Comparison of ENCODE assay signal across 8 mouse cellular contexts in genomic region chr7:142533059-142533855, GRCm38 (mm10). TPM values are rescaled to one million over a fixed set of nuclear protein-coding genes. Genes with fewer than 3 reads are reported as not detected.
DNase-seq lines count a peak whose midpoint lies in the region; ATAC-seq and TF ChIP-seq lines count a peak whose summit lies in the region.

No protein-coding gene starts in this region.

- peak overlapping the region; percentile 22 for H3K27ac ChIP-seq in MEL (ENCODE audit: control insufficient read depth, low read depth, low read length)
- peak overlapping the region; percentile 47 for H3K27ac ChIP-seq in forebrain, postnatal 0 days (ENCODE audit: low read depth, low read length)
- H3K27ac ChIP-seq in lung, embryonic 14.5 days (ENCODE audit: low read depth) = peak overlapping the region; percentile 97

- peak; percentile 34 to 65; a peak in 3 of 4 replicates for TF ChIP-seq POLR2A in MEL (IDR thresholded peaks at IDR 0.05; ENCODE audit: control insufficient read depth in 1 of 2, insufficient read depth in 1 of 2, low read depth in 1 of 2, low read length in 2 of 2, poor library complexity in 1 of 2)

- no peaks in the 10 kb centered on the region for H3K9me3 ChIP-seq in MEL (replicated peaks; ENCODE audit: insufficient read depth, low read length)
- H3K9me3 ChIP-seq in forebrain, postnatal 0 days (ENCODE audit: low read length) = no peaks in the 10 kb centered on the region
- H3K9me3 ChIP-seq in lung, embryonic 14.5 days (ENCODE audit: low read depth, low read length) = no peaks in the 10 kb centered on the region

- H3K36me3 ChIP-seq in MEL (ENCODE audit: control insufficient read depth in 1 of 2, insufficient read depth in 2 of 2, low read length in 2 of 2) = peaks cover 0 to 6% of the 10 kb centered on the region in 2 experiments; a peak in 2 of 4 replicates
- peaks cover 10% of the 10 kb centered on the region for H3K36me3 ChIP-seq in forebrain, postnatal 0 days (ENCODE audit: insufficient read depth)
- H3K36me3 ChIP-seq in lung, embryonic 14.5 days (ENCODE audit: insufficient read depth) = peaks cover 10% of the 10 kb centered on the region; the same call in 1 of the 2 replicates

- H3K4me3 ChIP-seq in MEL (ENCODE audit: control insufficient read depth in 1 of 2, insufficient read depth in 1 of 2, low read depth in 2 of 2, low read length in 2 of 2) = peak overlapping the region; percentile 50 to 70
- H3K4me3 ChIP-seq in forebrain, postnatal 0 days (ENCODE audit: low read depth, low read length) = peak overlapping the region; percentile 55
- H3K4me3 ChIP-seq in lung, embryonic 14.5 days (ENCODE audit: low read depth, low read length) = peak overlapping the region; percentile 58

- H3K27me3 ChIP-seq in MEL (ENCODE audit: control insufficient read depth in 1 of 2, insufficient read depth in 2 of 2, low read length in 2 of 2) = no peaks in the 10 kb centered on the region; a peak in 2 of 4 replicates
- no peaks in the 10 kb centered on the region; the same call in 1 of the 2 replicates for H3K27me3 ChIP-seq in forebrain, postnatal 0 days (ENCODE audit: insufficient read depth, low read length)
- H3K27me3 ChIP-seq in lung, embryonic 14.5 days (ENCODE audit: insufficient read depth, low read length) = no peaks in the 10 kb centered on the region

- 3% methylated on average over 44 of the region's 44 CpGs for WGBS in forebrain, postnatal 0 days
- 2% methylated on average over 44 of the region's 44 CpGs for WGBS in lung, embryonic 14.5 days

- TF ChIP-seq EP300 in MEL (IDR thresholded peaks at IDR 0.05; ENCODE audit: low read depth in 1 of 2, low read length in 2 of 2) = 0 out of 4 replicates have a peak, but pooled peaks of 1 of the 2 experiments have one; percentile 0

- peaks cover 4% of the 10 kb centered on the region; the same call in 1 of the 2 replicates for H3K79me2 ChIP-seq in MEL (ENCODE audit: control insufficient read depth, insufficient read depth, low read length, poor library complexity)

- no peak for TF ChIP-seq RAD21 in MEL (IDR thresholded peaks at IDR 0.05; ENCODE audit: low read depth, low read length)

- TF ChIP-seq CTCF in MEL (IDR thresholded peaks at IDR 0.05 in 2 of 3, conservative IDR thresholded peaks at IDR 0.05 in 1 of 3; ENCODE audit: control insufficient read depth in 1 of 3, insufficient read depth in 1 of 3, low read depth in 2 of 3, low read length in 3 of 3, poor library complexity in 1 of 3, severe bottlenecking in 1 of 3) = peak in 2 of 3 experiments; percentile 64 to 89; a peak in 5 of 6 replicates
- peak; percentile 88 for TF ChIP-seq CTCF in forebrain, postnatal 0 days (IDR thresholded peaks at IDR 0.05; ENCODE audit: low read depth)
- peak; percentile 72 for TF ChIP-seq CTCF in lung, embryonic 14.5 days (IDR thresholded peaks at IDR 0.05; ENCODE audit: low read depth)

- peak; percentile 85 for DNase-seq in MEL (ENCODE audit: low read depth, low spot score)
- peak; percentile 81 to 94 for DNase-seq in cerebellum, adult 18-20 months
- peak; percentile 94 for DNase-seq in forebrain, postnatal 0 days
- peak; percentile 91 for DNase-seq in heart, postnatal 4 days
- peak; percentile 74 to 84 for DNase-seq in layer of hippocampus, adult 8-10 months (ENCODE audit: low spot score in 2 of 2)
- DNase-seq in lung, embryonic 14.5 days = peak; percentile 90
- DNase-seq in testis, postnatal 14 days (ENCODE audit: low spot score) = peak; percentile 86

- ATAC-seq in forebrain, postnatal 0 days = peak; percentile 96
- ATAC-seq in lung, embryonic 14.5 days (ENCODE audit: insufficient read depth) = peak; percentile 83
- peak; percentile 56 for ATAC-seq in neutrophil, adult 5-6 weeks (ENCODE audit: extremely low read depth, insufficient number of reproducible peaks, low FRiP score, poor library complexity, severe bottlenecking)

- peak overlapping the region; percentile 58 for H3K4me2 ChIP-seq in forebrain, postnatal 0 days (ENCODE audit: low read depth)
- peak overlapping the region; percentile 79 for H3K4me2 ChIP-seq in lung, embryonic 14.5 days

- peak overlapping the region; percentile 81 for H3K9ac ChIP-seq in MEL (ENCODE audit: control insufficient read depth, low read depth, low read length, poor library complexity, severe bottlenecking)
- H3K9ac ChIP-seq in forebrain, postnatal 0 days = peak overlapping the region; percentile 71
- H3K9ac ChIP-seq in lung, embryonic 14.5 days = peak overlapping the region; percentile 75

- peaks cover 4 to 7% of the 10 kb centered on the region in 2 experiments; a peak in 3 of 4 replicates for H3K4me1 ChIP-seq in MEL (ENCODE audit: control insufficient read depth in 1 of 2, insufficient read depth in 2 of 2, low read length in 2 of 2)
- H3K4me1 ChIP-seq in forebrain, postnatal 0 days (ENCODE audit: insufficient read depth) = 0 out of 2 replicates have a peak, but pooled peaks cover 4% of the 10 kb centered on the region
- H3K4me1 ChIP-seq in lung, embryonic 14.5 days (ENCODE audit: insufficient read depth) = peaks cover 44% of the 10 kb centered on the region

TF ChIP-seq in MEL, 35 proteins besides CTCF, POLR2A, EP300 and RAD21:
- 0 out of 2 replicates have a peak, but pooled peaks have one; percentile 42 for TF ChIP-seq MAZ (IDR thresholded peaks at IDR 0.05; ENCODE audit: low read depth, low read length)
- peak; percentile 95 for TF ChIP-seq SIN3A (IDR thresholded peaks at IDR 0.05; ENCODE audit: low read length)
- no peak for TF ChIP-seq CHD2 (IDR thresholded peaks at IDR 0.05; ENCODE audit: low read length)
- TF ChIP-seq NELFE (IDR thresholded peaks at IDR 0.05; ENCODE audit: low read depth, low read length) = peak; percentile 71; the same call in 1 of the 2 replicates
- TF ChIP-seq MEF2A (IDR thresholded peaks at IDR 0.05; ENCODE audit: extremely low read depth, insufficient replicate concordance, low read depth, low read length, poor library complexity, severe bottlenecking) = no peak
- peak; percentile 99 for TF ChIP-seq MAX (IDR thresholded peaks at IDR 0.05; ENCODE audit: low read length)
- TF ChIP-seq NRF1 (IDR thresholded peaks at IDR 0.05; ENCODE audit: insufficient read depth, low read depth, low read length, poor library complexity, severe bottlenecking) = no peak
- TF ChIP-seq USF2 (IDR thresholded peaks at IDR 0.05; ENCODE audit: borderline replicate concordance in 1 of 2, insufficient read depth in 1 of 2, low read depth in 1 of 2, low read length in 2 of 2) = peak; percentile 35 to 80; a peak in 3 of 4 replicates
- TF ChIP-seq MXI1 (IDR thresholded peaks at IDR 0.05; ENCODE audit: low read depth, low read length) = peak; percentile 99
- 0 out of 2 replicates have a peak, but pooled peaks have one; percentile 52 for TF ChIP-seq TCF12 (IDR thresholded peaks at IDR 0.05; ENCODE audit: low read depth, low read length)
- TF ChIP-seq ELF1 (IDR thresholded peaks at IDR 0.05; ENCODE audit: low read depth, low read length) = no peak
- TF ChIP-seq HCFC1 (IDR thresholded peaks at IDR 0.05; ENCODE audit: low read depth, low read length) = peak; percentile 81
- no peak for TF ChIP-seq MYB (IDR thresholded peaks at IDR 0.05; ENCODE audit: low read depth, low read length)
- peak; percentile 99 for TF ChIP-seq MYC (IDR thresholded peaks at IDR 0.05; ENCODE audit: low read depth, low read length)
- TF ChIP-seq POLR2AphosphoS2 (IDR thresholded peaks at IDR 0.05; ENCODE audit: low read length) = peak; percentile 55; the same call in 1 of the 2 replicates
- peak; percentile 94 for TF ChIP-seq USF1 (IDR thresholded peaks at IDR 0.05; ENCODE audit: low read depth, low read length)
- TF ChIP-seq SMC3 (IDR thresholded peaks at IDR 0.05; ENCODE audit: low read depth, low read length) = no peak
- TF ChIP-seq GABPA (IDR thresholded peaks at IDR 0.05; ENCODE audit: low read depth, low read length) = peak; percentile 30; the same call in 1 of the 2 replicates
- no peak for TF ChIP-seq E2F4 (IDR thresholded peaks at IDR 0.05; ENCODE audit: borderline replicate concordance, low read depth, low read length)
- peak; percentile 87 for TF ChIP-seq BHLHE40 (IDR thresholded peaks at IDR 0.05; ENCODE audit: borderline replicate concordance, low read depth, low read length)
- TF ChIP-seq CHD1 (IDR thresholded peaks at IDR 0.05; ENCODE audit: low read depth, low read length) = 0 out of 2 replicates have a peak, but pooled peaks have one; percentile 50
- peak; percentile 76 for TF ChIP-seq ETS1 (IDR thresholded peaks at IDR 0.05; ENCODE audit: low read depth, low read length)

RNA-seq across cellular contexts. Expression of gene Mrpl23, which starts 0.8 kb away (rescaled TPM):
- 48.2 and 57.6 TPM in 2 replicates for total RNA-seq in MEL (2012; rRNA removed)
- 10 to 100 TPM in 1 of 2 experiments, not detected in 1; 11.4 TPM for polyA plus RNA-seq in MEL (2012; ENCODE audit: insufficient read depth in 1 of 2, insufficient read length in 2 of 2, low read depth in 1 of 2, low replicate concordance in 2 of 2, missing spikeins in 1 of 2)
- total RNA-seq in forebrain, postnatal 0 days (2014; rRNA removed) = 44.8 and 73.5 TPM in 2 replicates
- 25.5 and 27.9 TPM in 2 replicates for polyA plus RNA-seq in forebrain, postnatal 0 days (2015; fragmentation: Nextera tagmentation; extraction: Ambion mirVana)
- 1 to 10 TPM; 3.7 to 6.4 TPM for total RNA-seq in heart, postnatal 4 days (2021)
- total RNA-seq in layer of hippocampus, adult 8-10 months (2022) = 1 to 10 TPM; 4.8 to 6.8 (median 5.7) TPM
- 20.3 and 31.0 TPM in 2 replicates for polyA plus RNA-seq in lung, embryonic 14.5 days (2014; fragmentation: Nextera tagmentation; extraction: Ambion mirVana)
- total RNA-seq in neutrophil, adult 5-6 weeks (2017) = 9.3 and 11.5 TPM in 2 replicates

RNA-seq across cellular contexts. Expression of gene Tnnt3, which starts 34.6 kb away (rescaled TPM):
- total RNA-seq in MEL (2012; rRNA removed) = not detected in 2 replicates
- polyA plus RNA-seq in MEL (2012; ENCODE audit: insufficient read depth in 1 of 2, insufficient read length in 2 of 2, low read depth in 1 of 2, low replicate concordance in 2 of 2, missing spikeins in 1 of 2) = not detected
- total RNA-seq in forebrain, postnatal 0 days (2014; rRNA removed) = 1.2 and 1.6 TPM in 2 replicates
- 1.2 and 1.4 TPM in 2 replicates for polyA plus RNA-seq in forebrain, postnatal 0 days (2015; fragmentation: Nextera tagmentation; extraction: Ambion mirVana)
- total RNA-seq in heart, postnatal 4 days (2021) = 10 to 100 TPM in 1 of 2 experiments, under 1 TPM in 1; 0.98 to 10.9 TPM
- 1 to 10 TPM in 2 of 4 experiments, not detected in 2; 1.2 to 3.8 TPM for total RNA-seq in layer of hippocampus, adult 8-10 months (2022)
- polyA plus RNA-seq in lung, embryonic 14.5 days (2014; fragmentation: Nextera tagmentation; extraction: Ambion mirVana) = 1.5 and 2.5 TPM in 2 replicates
- total RNA-seq in neutrophil, adult 5-6 weeks (2017) = 20.0 and 20.4 TPM in 2 replicates

Comparison
In these comparisons a context has a peak if more than half of its experiments do, and no peak if none do; other contexts are left out.
1. Peak in every context shown above with its lines: DNase-seq, ATAC-seq, H3K4me3 ChIP-seq and H3K27ac ChIP-seq.
2. H3K27ac ChIP-seq: peak in every context shown above with its lines; median percentile 97 in lung, embryonic 14.5 days; 47 in forebrain, postnatal 0 days; 22 in MEL.